Mouse (Mus musculus): ENCODE results near the gene Mettl8.
A peak's percentile ranks its signal among the peaks of the same experiment; 100 is the strongest.

Mettl8 gene

GRCm38 (mm10) chr2:70989201-70990191 lies 65.9 kb downstream of the Mettl8 start:
- DNase-seq (ENCODE audit: low spot score in 2 of 2), result no peak

- peak in 1 of 2 experiments; percentile 31 for DNase-seq (ENCODE audit: low spot score in 2 of 2)
Observed at GRCm38 (mm10) chr2:70978271-70978670, 77.1 kb downstream of the Mettl8 start.

- DNase-seq (ENCODE audit: low spot score in 2 of 2), result no peak
Observed at GRCm38 (mm10) chr2:70974769-70975168, 80.6 kb downstream of the Mettl8 start.

- no peak for DNase-seq (ENCODE audit: low spot score in 2 of 2)
Observed at GRCm38 (mm10) chr2:70972795-70973518, 82.4 kb downstream of the Mettl8 start.

- DNase-seq (ENCODE audit: low spot score in 2 of 2), result no peak
Observed at GRCm38 (mm10) chr2:70970158-70970741, 85.1 kb downstream of the Mettl8 start.

- no peak for DNase-seq (ENCODE audit: low spot score in 2 of 2)
Observed at GRCm38 (mm10) chr2:70968305-70968704, 87.1 kb downstream of the Mettl8 start.

- no peak for DNase-seq (ENCODE audit: low spot score in 2 of 2)
Observed at GRCm38 (mm10) chr2:70967216-70967615, 88.2 kb downstream of the Mettl8 start.

- DNase-seq (ENCODE audit: low spot score in 2 of 2), result no peak
Observed at GRCm38 (mm10) chr2:70964809-70965208, 90.6 kb downstream of the Mettl8 start.

- DNase-seq (ENCODE audit: low spot score in 2 of 2), result no peak
Observed at GRCm38 (mm10) chr2:70962921-70963320, 92.5 kb downstream of the Mettl8 start.

GRCm38 (mm10) chr2:70961086-70961941 lies 94.1 kb downstream of the Mettl8 start:
- DNase-seq (ENCODE audit: low spot score in 2 of 2), result no peak

- DNase-seq (ENCODE audit: low spot score in 2 of 2), result no peak
Observed at GRCm38 (mm10) chr2:70960090-70960489, 95.3 kb downstream of the Mettl8 start.

GRCm38 (mm10) chr2:70959337-70959736 lies 96.0 kb downstream of the Mettl8 start:
- no peak for DNase-seq (ENCODE audit: low spot score in 2 of 2)

- DNase-seq (ENCODE audit: low spot score in 2 of 2), result no peak
Observed at GRCm38 (mm10) chr2:70958536-70958935, 96.8 kb downstream of the Mettl8 start.

GRCm38 (mm10) chr2:70953616-70954015 lies 101.8 kb downstream of the Mettl8 start:
- no peak for DNase-seq (ENCODE audit: low spot score in 2 of 2)

GRCm38 (mm10) chr2:70951944-70952343 lies 103.4 kb downstream of the Mettl8 start:
- DNase-seq (ENCODE audit: low spot score in 2 of 2), result no peak

- DNase-seq (ENCODE audit: low spot score in 2 of 2), result no peak
Observed at GRCm38 (mm10) chr2:70944511-70945305, 110.7 kb downstream of the Mettl8 start.

- no peak for DNase-seq (ENCODE audit: low spot score in 2 of 2)
Observed at GRCm38 (mm10) chr2:70940826-70941225, 114.6 kb downstream of the Mettl8 start.

GRCm38 (mm10) chr2:70938844-70939494 lies 116.4 kb downstream of the Mettl8 start:
- no peak for DNase-seq (ENCODE audit: low spot score in 2 of 2)

- DNase-seq (ENCODE audit: low spot score in 2 of 2), result no peak
Observed at GRCm38 (mm10) chr2:70934772-70935171, 120.6 kb downstream of the Mettl8 start.

GRCm38 (mm10) chr2:70933516-70933915 lies 121.9 kb downstream of the Mettl8 start:
- DNase-seq (ENCODE audit: low spot score in 2 of 2), result no peak

All from urinary bladder, postnatal 36 days (tissue).